Mouse (Mus musculus) megakaryocyte, embryonic 14.5 days (primary cell): ENCODE measurements at regions not wholly inside any gene's neighbourhood (a gene's known extent, or its start where the extent isn't known, plus 50 kb on each side); places are given as distances from the start of the nearest gene placed in this dataset.

Source experiments
- FLI1 ChIP-seq: IDR thresholded peaks from 2 replicates; pipeline ENCODE4 v1.6.1; 2012; ENCODE audit warnings: low read length, inconsistent platforms, mixed read lengths
- GATA1 ChIP-seq: IDR thresholded peaks from 3 replicates; pipeline ENCODE4 v1.6.1; 2012; ENCODE audit warnings: mixed read lengths, low read length, inconsistent platforms, borderline replicate concordance

DNA sequence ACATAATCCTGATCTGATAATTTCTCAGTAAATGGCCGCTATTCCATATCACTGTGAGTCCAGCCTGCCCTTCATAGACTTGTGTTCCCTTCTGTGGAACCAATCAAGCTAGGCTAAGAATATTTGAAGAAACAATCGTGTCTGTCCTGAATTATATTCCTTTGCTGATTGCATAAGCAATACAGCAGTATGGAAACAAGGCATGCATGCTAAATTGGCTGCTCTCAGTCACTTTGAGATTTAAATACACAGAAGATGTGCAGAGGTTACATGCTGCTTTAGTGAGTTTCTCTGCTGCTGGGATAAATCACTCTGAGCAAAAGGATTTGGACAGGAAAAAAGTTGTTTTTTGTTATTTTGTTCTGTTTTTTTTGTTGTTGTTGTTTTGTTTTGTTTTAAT lies 331.4 kb upstream of the Nrp1 start:
- TF ChIP-seq GATA1 (no peak), FLI1 (no peak)
